Mouse (Mus musculus) kidney, embryonic 14.5 days (tissue): ENCODE data around the gene Neurl4. TPM values are rescaled to one million over a fixed set of nuclear protein-coding genes. Genes with fewer than 3 reads are reported as not detected.

Experiments
- ATAC-seq: fragments of 200-750 bp; cut with Nextera tagmentation; 2 replicates; pipeline ENCODE4 v1.8.0; 2017; ENCODE audit warnings: moderate number of reproducible peaks, mild to moderate bottlenecking, moderate TSS enrichment, moderate library complexity; ENCODE audit not compliant: low FRiP score, low TSS enrichment
- H3K27ac ChIP-seq: fragments of 300-500 bp; sonication (generic); 2 replicates; pipeline ENCODE4 v1.5.1; 2014; ENCODE audit warnings: low read depth, mild to moderate bottlenecking, low read length, moderate library complexity, mixed read lengths
- H3K27me3 ChIP-seq: fragments of 300-500 bp; sonication (generic); 2 replicates; pipeline ENCODE4 v1.6.1; 2014; ENCODE audit warnings: mild to moderate bottlenecking, low read length; ENCODE audit not compliant: control insufficient read depth, insufficient read depth
- H3K36me3 ChIP-seq: fragments of 300-500 bp; sonication (generic); 2 replicates; pipeline ENCODE4 v1.6.1; 2014; ENCODE audit warnings: low read length, mixed read lengths; ENCODE audit not compliant: control insufficient read depth, insufficient read depth
- H3K4me1 ChIP-seq: fragments of 300-500 bp; sonication (generic); 2 replicates; pipeline ENCODE4 v1.6.1; 2014; ENCODE audit warnings: low read length, mixed read lengths; ENCODE audit not compliant: control insufficient read depth, insufficient read depth
- H3K4me2 ChIP-seq: fragments of 300-500 bp; sonication (generic); replicated peaks from 2 replicates; pipeline ENCODE4 v1.6.1; 2014; ENCODE audit warnings: low read depth, mild to moderate bottlenecking, low read length
- H3K4me3 ChIP-seq: fragments of 300-500 bp; sonication (generic); 2 replicates; pipeline ENCODE4 v1.5.1; 2014; ENCODE audit warnings: mild to moderate bottlenecking, low read length
- H3K9ac ChIP-seq: fragments of 300-500 bp; sonication (generic); 2 replicates; pipeline ENCODE4 v1.6.1; 2014; ENCODE audit warnings: low read depth, mild to moderate bottlenecking, low read length, moderate library complexity
- H3K9me3 ChIP-seq: fragments of 300-500 bp; sonication (generic); 2 replicates; pipeline ENCODE4 v1.6.1; 2016; ENCODE audit warnings: low read length; ENCODE audit not compliant: control insufficient read depth
- WGBS: fragments of 180-500 bp; shearing (Covaris S2); extraction: QIAGEN DNeasy Blood & Tissue Kit; methylation state at CpG from one replicate; pipeline ENCODE4 v1.1.7; 2014; 5-methylcytosine and 5-hydroxymethylcytosine counted together
- polyA plus RNA-seq: library from polyadenylated mRNA; unstranded; fragments of >200 nt; fragmentation: Nextera tagmentation; extraction: Ambion mirVana; gene quantifications from 2 replicates; pipeline ENCODE4 v1.2.1, GENCODE M21; 2014

Gene Neurl4
- polyA plus RNA-seq, 1 experiment from 2014 or later, result 16.3 TPM

GRCm38 (mm10) chr11:69879711-69880110, 21.2 kb upstream of the Neurl4 start:
- Histone ChIP-seq H3K27ac (no peak overlapping the region), H3K9me3 (no peaks in the 10 kb centered on the region), H3K27me3 (no peaks in the 10 kb centered on the region), H3K4me3 (peak overlapping the region; percentile 40), H3K9ac (peak overlapping the region; percentile 28), H3K4me2 (peak overlapping the region; percentile 81), H3K36me3 (no peaks in the 10 kb centered on the region), H3K4me1 (peaks cover 29% of the 10 kb centered on the region)
- WGBS, result 48% methylated on average over 15 of the region's 15 CpGs
- no peak for ATAC-seq

- no peak; the same call in 1 of the 2 replicates for ATAC-seq
- Histone ChIP-seq H3K4me2 (peak overlapping the region; percentile 81), H3K9me3 (no peaks in the 10 kb centered on the region), H3K27ac (peak overlapping the region; percentile 96), H3K9ac (peak overlapping the region; percentile 28), H3K4me1 (peaks cover 29% of the 10 kb centered on the region), H3K36me3 (no peaks in the 10 kb centered on the region), H3K27me3 (no peaks in the 10 kb centered on the region), H3K4me3 (peak overlapping the region; percentile 40)
- 0% methylated on average over 18 of the region's 18 CpGs for WGBS
Measured at GRCm38 (mm10) chr11:69880506-69880852, 20.4 kb upstream of the Neurl4 start.

GRCm38 (mm10) chr11:69880853-69881603, 19.8 kb upstream of the Neurl4 start, which contains the start of gene Kctd11:
Gene Kctd11, minus strand, starts transcription at chr11:69881406.
- Histone ChIP-seq H3K4me1 (peaks cover 29% of the 10 kb centered on the region), H3K27ac (peak within 1 kb of the TSS; percentile 96), H3K27me3 (no peaks in the 10 kb centered on the region), H3K9ac (peak within 1 kb of the TSS; percentile 64), H3K9me3 (no peaks in the 10 kb centered on the region), H3K4me2 (peak within 1 kb of the TSS; percentile 81), H3K4me3 (peak within 1 kb of the TSS; percentile 40), H3K36me3 (no peaks in the 10 kb centered on the region)
- WGBS, result under 1% methylated on average over 46 of the region's 46 CpGs
- peak; percentile 92 for ATAC-seq

GRCm38 (mm10) chr11:69881787-69882670, 18.8 kb upstream of the Neurl4 start:
- ATAC-seq, result no peak
- H3K36me3 ChIP-seq, result no peaks in the 10 kb centered on the region
- no peaks in the 10 kb centered on the region for H3K27me3 ChIP-seq
- peak overlapping the region; percentile 40 for H3K4me3 ChIP-seq
- H3K9me3 ChIP-seq, result no peaks in the 10 kb centered on the region
- H3K4me1 ChIP-seq, result peaks cover 29% of the 10 kb centered on the region
- H3K4me2 ChIP-seq, result peak overlapping the region; percentile 81
- peak overlapping the region; percentile 96 for H3K27ac ChIP-seq
- peak overlapping the region; percentile 64 for H3K9ac ChIP-seq
- 59% methylated on average over 21 of the region's 21 CpGs for WGBS

GRCm38 (mm10) chr11:69883066-69883465, 17.8 kb upstream of the Neurl4 start:
- 68% methylated on average over 4 of the region's 4 CpGs for WGBS
- H3K27ac ChIP-seq, result no peak overlapping the region
- ATAC-seq, result no peak
- no peaks in the 10 kb centered on the region for H3K9me3 ChIP-seq
- H3K36me3 ChIP-seq, result no peaks in the 10 kb centered on the region
- H3K4me3 ChIP-seq, result no peak overlapping the region
- no peaks in the 10 kb centered on the region for H3K27me3 ChIP-seq
- peaks cover 25% of the 10 kb centered on the region for H3K4me1 ChIP-seq
- H3K4me2 ChIP-seq, result no peak overlapping the region
- H3K9ac ChIP-seq, result no peak overlapping the region

GRCm38 (mm10) chr11:69883527-69884151, 17.2 kb upstream of the Neurl4 start:
- Histone ChIP-seq H3K9ac (no peak overlapping the region), H3K4me3 (no peak overlapping the region), H3K4me2 (no peak overlapping the region), H3K4me1 (peaks cover 25% of the 10 kb centered on the region), H3K9me3 (no peaks in the 10 kb centered on the region), H3K27me3 (no peaks in the 10 kb centered on the region), H3K27ac (no peak overlapping the region), H3K36me3 (no peaks in the 10 kb centered on the region)
- ATAC-seq, result no peak
- WGBS, result 91% methylated on average over 8 of the region's 8 CpGs

- no peaks in the 10 kb centered on the region for H3K36me3 ChIP-seq
- ATAC-seq, result no peak
- peak overlapping the region; percentile 18; the same call in 1 of the 2 replicates for H3K9ac ChIP-seq
- H3K4me2 ChIP-seq, result no peak overlapping the region; the same call in 1 of the 2 replicates
- H3K9me3 ChIP-seq, result no peaks in the 10 kb centered on the region
- H3K4me3 ChIP-seq, result no peak overlapping the region
- no peaks in the 10 kb centered on the region for H3K27me3 ChIP-seq
- no peak overlapping the region for H3K27ac ChIP-seq
- peaks cover 19% of the 10 kb centered on the region for H3K4me1 ChIP-seq
- WGBS, result 60% methylated on average over 9 of the region's 9 CpGs
Measured at GRCm38 (mm10) chr11:69884240-69884639, 16.6 kb upstream of the Neurl4 start.

- Histone ChIP-seq H3K4me3 (no peak overlapping the region), H3K9ac (no peak overlapping the region), H3K4me2 (no peak overlapping the region; the same call in 1 of the 2 replicates), H3K9me3 (no peaks in the 10 kb centered on the region), H3K27me3 (no peaks in the 10 kb centered on the region), H3K4me1 (peaks cover 14% of the 10 kb centered on the region), H3K27ac (no peak overlapping the region), H3K36me3 (no peaks in the 10 kb centered on the region)
- 71% methylated on average over 8 of the region's 8 CpGs for WGBS
- no peak for ATAC-seq
Measured at GRCm38 (mm10) chr11:69884663-69885062, 16.2 kb upstream of the Neurl4 start.
